Mouse (Mus musculus): Measurements from ENCODE around the gene Gpr21.

Gpr21 gene

DNA sequence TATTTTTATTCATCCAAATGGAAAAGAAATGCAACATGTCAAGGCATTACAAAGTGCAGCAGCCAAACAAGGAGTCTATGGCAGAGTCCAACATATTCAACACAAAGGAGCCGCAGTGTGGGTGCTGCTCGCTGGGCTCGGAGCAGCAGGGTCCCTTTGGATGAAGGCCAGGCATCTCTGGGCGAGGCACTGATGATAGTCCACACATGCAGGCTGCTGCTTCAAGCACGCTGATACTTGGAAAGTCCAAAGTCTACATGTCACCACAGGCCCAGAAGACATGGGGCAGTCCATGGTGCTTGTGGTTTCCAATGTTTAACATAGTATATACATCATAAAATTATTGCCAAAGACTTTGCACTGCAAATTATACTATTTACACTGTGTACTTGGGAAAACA lies 53.8 kb downstream of the Gpr21 start:
- no peak for ATAC-seq (ENCODE audit: insufficient number of reproducible peaks, low FRiP score, low TSS enrichment)

All from cerebellum, adult (tissue).